8 mouse cellular contexts compared by ENCODE assay signal in genomic region chr11:52395343-52395742, GRCm38 (mm10). TPM values are rescaled to one million over a fixed set of nuclear protein-coding genes. Genes with fewer than 3 reads are reported as not detected.
DNase-seq lines count a peak whose midpoint lies in the region; ATAC-seq and TF ChIP-seq lines count a peak whose summit lies in the region.
"Had no signal": no experiment of that assay in that cellular context is flagged by ENCODE, and none has a peak within 500 bp of the region (broad histone marks: within the 10 kb centered on the region; RNA-seq: fewer than 3 reads in every experiment).

No protein-coding gene starts in this region.

- no peak overlapping the region for H3K4me3 ChIP-seq in kidney, postnatal 0 days (replicated peaks; ENCODE audit: low read depth, low read length)
- no peak overlapping the region for H3K4me3 ChIP-seq in kidney, adult 2 months (ENCODE audit: insufficient read depth, low read depth, low read length)
- H3K4me3 ChIP-seq in bone marrow, adult 2 months (replicated peaks; ENCODE audit: control insufficient read depth, low read depth, low read length), result no peak overlapping the region

- H3K4me1 ChIP-seq in kidney, postnatal 0 days (replicated peaks; ENCODE audit: insufficient read depth, low read length), result peaks cover 9% of the 10 kb centered on the region; the same call in 1 of the 2 replicates
- peaks cover 7% of the 10 kb centered on the region; the same call in 1 of the 2 replicates for H3K4me1 ChIP-seq in kidney, adult 2 months (ENCODE audit: control insufficient read depth, insufficient read depth, low read length)
- peaks cover 1% of the 10 kb centered on the region for H3K4me1 ChIP-seq in bone marrow, adult 2 months (ENCODE audit: control insufficient read depth, insufficient read depth, low read length)

- no peak for DNase-seq in kidney, postnatal 0 days (ENCODE audit: low spot score)
- DNase-seq in kidney, adult 2 months, result no peak
- peak; percentile 83 for DNase-seq in ES-CJ7 (ENCODE audit: low read depth, low spot score)
- DNase-seq in adrenal gland, postnatal 4 days (ENCODE audit: low spot score in 2 of 2), result no peak
- DNase-seq in thymus, postnatal 36 days, result no peak

- WGBS in kidney, postnatal 0 days, result 40% methylated on average over 4 of the region's 4 CpGs
- WGBS in kidney, adult 2 months, result 50% methylated on average over 4 of the region's 4 CpGs
- WGBS in bone marrow, adult 2 months, result 53% methylated on average over 4 of the region's 4 CpGs

- peak; percentile 34 for TF ChIP-seq CTCF in kidney, postnatal 0 days (IDR thresholded peaks at IDR 0.05; ENCODE audit: low read depth)
- no peak for TF ChIP-seq CTCF in kidney, adult 2 months (conservative IDR thresholded peaks at IDR 0.05; ENCODE audit: insufficient read depth, insufficient read length, low read depth, low read length)
- peak; percentile 10; the same call in 1 of the 2 replicates for TF ChIP-seq CTCF in bone marrow, adult 2 months (IDR thresholded peaks at IDR 0.05; ENCODE audit: control insufficient read depth, insufficient read depth, low read length)

- H3K9me3 ChIP-seq in kidney, postnatal 0 days (replicated peaks; ENCODE audit: low read length), result no peaks in the 10 kb centered on the region
- H3K9me3 ChIP-seq: limb, embryonic 15.5 days had no signal

- no peaks in the 10 kb centered on the region for H3K27me3 ChIP-seq in kidney, postnatal 0 days (ENCODE audit: insufficient read depth, low read length)
- no peaks in the 10 kb centered on the region for H3K27me3 ChIP-seq in kidney, adult 2 months (replicated peaks; ENCODE audit: control insufficient read depth, insufficient read depth, low read length)
- H3K27me3 ChIP-seq: limb, embryonic 15.5 days had no signal

- no peak overlapping the region for H3K27ac ChIP-seq in kidney, postnatal 0 days
- H3K27ac ChIP-seq in kidney, adult 2 months (ENCODE audit: insufficient read depth, low read depth, low read length), result no peak overlapping the region
- H3K27ac ChIP-seq in bone marrow, adult 2 months (ENCODE audit: control insufficient read depth, insufficient read depth, low read depth, low read length, poor library complexity), result no peak overlapping the region

- H3K9ac ChIP-seq in kidney, postnatal 0 days (ENCODE audit: low read depth, low read length), result no peak overlapping the region
- H3K9ac ChIP-seq: limb, embryonic 15.5 days had no signal

- H3K4me2 ChIP-seq in kidney, postnatal 0 days (ENCODE audit: low read length), result no peak overlapping the region

- 0 out of 2 replicates have a peak, but pooled peaks cover 5% of the 10 kb centered on the region for H3K36me3 ChIP-seq in kidney, postnatal 0 days (ENCODE audit: insufficient read depth, low read length)
- H3K36me3 ChIP-seq in kidney, adult 2 months (ENCODE audit: control insufficient read depth, insufficient read depth, low read length), result no peaks in the 10 kb centered on the region

- TF ChIP-seq POLR2A in kidney, adult 2 months (IDR thresholded peaks at IDR 0.05; ENCODE audit: low read depth, low read length), result no peak
- no peak for TF ChIP-seq POLR2A in bone marrow, adult 2 months (IDR thresholded peaks at IDR 0.05; ENCODE audit: borderline replicate concordance, control insufficient read depth, low read depth, low read length)

- no peak for ATAC-seq in kidney, postnatal 0 days (replicated peaks; ENCODE audit: low FRiP score, low read depth)
- ATAC-seq in megakaryocyte progenitor cell, adult 5-6 weeks (replicated peaks; ENCODE audit: poor library complexity), result 0 out of 2 replicates have a peak, but pooled peaks have one; percentile 36

RNA-seq across cellular contexts. Expression of gene 9530068E07Rik, which starts 0.9 kb away (rescaled TPM):
- polyA plus RNA-seq in kidney, postnatal 0 days (2015; fragmentation: Nextera tagmentation; extraction: Ambion mirVana), result 228 and 245 TPM in 2 replicates
- 219 and 245 TPM in 2 replicates for polyA plus RNA-seq in kidney, adult 2 months (2012; rRNA removed)
- polyA plus RNA-seq in bone marrow, adult 2 months (2011; ENCODE audit: insufficient read depth, insufficient read length, low replicate concordance, missing spikeins), result 13.4 and 29.2 TPM in 2 replicates
- 132 and 143 TPM in 2 replicates for total RNA-seq in megakaryocyte progenitor cell, adult 5-6 weeks (2015)
- total RNA-seq in megakaryocyte progenitor cell, adult 5-6 weeks (2017), result 79.5 and 86.6 TPM in 2 replicates
- total RNA-seq in adrenal gland, postnatal 4 days (2021), result 100 to 1,000 TPM; 181 to 192 TPM

RNA-seq across cellular contexts. Expression of gene Vdac1, which starts 34.7 kb away (rescaled TPM):
- polyA plus RNA-seq in kidney, postnatal 0 days (2015; fragmentation: Nextera tagmentation; extraction: Ambion mirVana), result 355 and 398 TPM in 2 replicates
- polyA plus RNA-seq in kidney, adult 2 months (2012; rRNA removed), result 259 and 341 TPM in 2 replicates
- 68.5 and 89.4 TPM in 2 replicates for polyA plus RNA-seq in bone marrow, adult 2 months (2011; ENCODE audit: insufficient read depth, insufficient read length, low replicate concordance, missing spikeins)
- 128 and 138 TPM in 2 replicates for total RNA-seq in megakaryocyte progenitor cell, adult 5-6 weeks (2015)
- 223 and 244 TPM in 2 replicates for total RNA-seq in megakaryocyte progenitor cell, adult 5-6 weeks (2017)
- 100 to 1,000 TPM; 323 to 340 TPM for total RNA-seq in adrenal gland, postnatal 4 days (2021)
